In the genomic region with DNA sequence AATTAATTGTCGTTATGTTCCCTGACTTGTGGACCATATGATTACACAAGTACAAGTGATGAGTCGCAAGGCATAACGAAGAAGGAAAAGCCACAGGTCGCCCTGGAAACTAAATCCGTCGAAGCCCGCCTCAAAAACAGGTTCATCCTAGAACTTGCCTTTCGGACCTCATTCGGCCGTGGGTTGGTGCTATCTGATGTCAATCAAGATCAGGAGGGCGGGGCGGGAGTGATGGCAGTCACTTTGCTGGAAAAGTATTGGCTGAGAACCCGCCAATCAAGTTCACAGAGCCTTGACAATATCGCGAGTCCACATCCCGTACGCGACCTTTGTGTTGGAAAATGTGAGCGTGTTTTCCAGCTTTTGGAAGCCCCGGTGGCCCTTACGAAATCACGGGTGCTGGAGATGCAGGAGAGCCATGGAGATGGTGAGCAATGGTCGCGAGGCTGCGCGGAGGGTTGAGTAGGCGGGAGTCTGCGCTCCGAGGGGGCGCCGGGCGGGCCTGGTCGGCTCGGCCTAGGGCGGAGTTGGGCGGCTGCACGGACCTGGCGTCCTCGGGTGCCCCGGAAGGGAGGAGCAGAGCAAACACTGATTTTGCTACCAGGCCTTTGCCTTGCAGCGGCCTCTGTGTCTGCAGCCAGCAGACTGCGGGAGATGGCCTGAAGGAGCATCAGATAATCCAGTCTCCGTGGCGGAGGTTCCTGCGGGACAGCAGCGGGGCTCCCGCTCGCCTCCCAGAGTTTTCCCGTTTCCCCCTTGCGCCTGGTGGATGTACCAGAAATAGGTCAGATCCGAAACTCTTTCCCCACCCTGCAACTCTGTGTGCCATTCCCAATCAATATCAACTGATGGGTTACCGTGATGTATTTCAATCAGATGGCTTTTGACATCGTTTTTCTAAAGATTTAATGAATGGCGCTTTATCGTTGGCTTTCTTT, we compare ENCODE assay signal across 8 mouse cellular contexts. TPM values are rescaled to one million over a fixed set of nuclear protein-coding genes. Genes with fewer than 3 reads are reported as not detected.
DNase-seq lines count a peak whose midpoint lies in the region; ATAC-seq lines count a peak whose summit lies in the region.

TSS of gene Zfp386 (plus strand) at position 285 of the 938 bp plus-strand sequence.

- H3K27me3 ChIP-seq in intestine, embryonic 14.5 days (replicated peaks; ENCODE audit: control insufficient read depth, insufficient read depth, low read length) = no peaks in the 10 kb centered on the region

- peaks cover 11% of the 10 kb centered on the region; the same call in 1 of the 2 replicates for H3K4me1 ChIP-seq in intestine, embryonic 14.5 days (replicated peaks; ENCODE audit: control insufficient read depth, insufficient read depth, low read length)

- H3K36me3 ChIP-seq in intestine, embryonic 14.5 days (ENCODE audit: control insufficient read depth, insufficient read depth, low read length) = peaks cover 9% of the 10 kb centered on the region

- intact Hi-C loops in left cerebral cortex, postnatal 14 days (cut with DNase I) = no loop called here

- DNase-seq in adrenal gland, adult 18-20 months (ENCODE audit: low spot score in 2 of 2) = peak; percentile 94 to 96
- peak; percentile 98 for DNase-seq in embryo, embryonic 11 days
- DNase-seq in gastrocnemius, postnatal 25 days = peak; percentile 96
- DNase-seq in intestine, embryonic 14.5 days (ENCODE audit: low spot score) = peak; percentile 98
- peak; percentile 99 to 100 for DNase-seq in left cerebral cortex, postnatal 14 days (ENCODE audit: low spot score in 2 of 2)
- DNase-seq in mesoderm, embryonic 11.5 days (ENCODE audit: low read depth, low spot score) = peak; percentile 98
- peak; percentile 98 to 99 for DNase-seq in right cerebral cortex, postnatal 36 days (ENCODE audit: low spot score in 2 of 2)
- peak; percentile 97 for DNase-seq in yolk sac, embryonic 10.5 days (ENCODE audit: low spot score)

- peak within 1 kb of the TSS; percentile 93 for H3K9ac ChIP-seq in intestine, embryonic 14.5 days (ENCODE audit: low read length)

- no peaks in the 10 kb centered on the region for H3K9me3 ChIP-seq in intestine, embryonic 14.5 days (ENCODE audit: control insufficient read depth, low read length)

- H3K27ac ChIP-seq in intestine, embryonic 14.5 days (ENCODE audit: low read depth) = peak within 1 kb of the TSS; percentile 96

- peak; percentile 99 for ATAC-seq in intestine, embryonic 14.5 days (replicated peaks; ENCODE audit: low FRiP score, low TSS enrichment, low read depth)

- H3K4me3 ChIP-seq in intestine, embryonic 14.5 days (ENCODE audit: low read depth, low read length) = peak within 1 kb of the TSS; percentile 75

- WGBS in intestine, embryonic 14.5 days = under 1% methylated on average over 54 of the region's 55 CpGs

- H3K4me2 ChIP-seq in intestine, embryonic 14.5 days (ENCODE audit: low read length) = peak within 1 kb of the TSS; percentile 60

RNA-seq across cellular contexts. Expression of gene Zfp386, which starts in this region (rescaled TPM):
- total RNA-seq in adrenal gland, adult 18-20 months (2021) = 10 to 100 TPM; 24.6 to 24.9 TPM
- total RNA-seq in gastrocnemius, postnatal 25 days (2021) = 10 to 100 TPM; 21.1 to 22.9 TPM
- polyA plus RNA-seq in intestine, embryonic 14.5 days (2014; fragmentation: Nextera tagmentation; extraction: Ambion mirVana) = 42.7 and 44.2 TPM in 2 replicates
- 10 to 100 TPM; 36.7 to 38.9 TPM for total RNA-seq in left cerebral cortex, postnatal 14 days (2021)

Comparison
In these comparisons a context has a peak if more than half of its experiments do, and no peak if none do; other contexts are left out.
1. Peak in every context shown above with its lines: DNase-seq, ATAC-seq, H3K4me3 ChIP-seq and H3K27ac ChIP-seq.